Mouse (Mus musculus): Measurements from ENCODE around the gene Rem2. TPM values are rescaled to one million over a fixed set of nuclear protein-coding genes. Genes with fewer than 3 reads are reported as not detected.

Rem2 gene
- polyA plus RNA-seq (2015; fragmentation: Nextera tagmentation; extraction: Ambion mirVana): 6.3 and 6.8 TPM in 2 replicates

- Histone ChIP-seq H3K9me3 (replicated peaks) (no peaks in the 10 kb centered on the region), H3K27ac (no peak within 1 kb of the TSS), H3K4me1 (peaks cover 42% of the 10 kb centered on the region), H3K9ac (peak within 1 kb of the TSS; percentile 59), H3K4me2 (peak within 1 kb of the TSS; percentile 91), H3K36me3 (no peaks in the 10 kb centered on the region), H3K4me3 (replicated peaks) (peak within 1 kb of the TSS; percentile 51), H3K27me3 (peaks cover 34% of the 10 kb centered on the region)
- ATAC-seq (replicated peaks; ENCODE audit: low FRiP score): peak; percentile 74
- WGBS: 6% methylated on average over 23 of the region's 23 CpGs
These were observed at the start of gene Rem2 for GRCm38 (mm10) chr14:54475941-54476844. Gene Rem2, plus strand, starts transcription at chr14:54476100.

GRCm38 (mm10) chr14:54426689-54427398 is 49.1 kb upstream of the Rem2 start, which contains the start of gene Mrpl52:
Gene Mrpl52, plus strand, starts transcription at chr14:54426909.
- Histone ChIP-seq H3K27ac (peak within 1 kb of the TSS; percentile 95), H3K4me1 (peaks cover 42% of the 10 kb centered on the region), H3K9ac (peak within 1 kb of the TSS; percentile 85), H3K4me2 (peak within 1 kb of the TSS; percentile 65), H3K36me3 (peaks cover 21% of the 10 kb centered on the region), H3K9me3 (replicated peaks) (no peaks in the 10 kb centered on the region), H3K4me3 (replicated peaks) (peak within 1 kb of the TSS; percentile 98), H3K27me3 (no peaks in the 10 kb centered on the region)
- WGBS: under 1% methylated on average over 48 of the region's 48 CpGs
- ATAC-seq (replicated peaks; ENCODE audit: low FRiP score): peak; percentile 68

GRCm38 (mm10) chr14:54427696-54428095 is 48.2 kb upstream of the Rem2 start:
- Histone ChIP-seq H3K27me3 (no peaks in the 10 kb centered on the region), H3K9me3 (replicated peaks) (no peaks in the 10 kb centered on the region), H3K9ac (peak overlapping the region; percentile 85; the same call in 1 of the 2 replicates), H3K36me3 (peaks cover 21% of the 10 kb centered on the region), H3K4me3 (replicated peaks) (peak overlapping the region; percentile 98), H3K27ac (peak overlapping the region; percentile 95; the same call in 1 of the 2 replicates), H3K4me1 (peaks cover 48% of the 10 kb centered on the region), H3K4me2 (peak overlapping the region; percentile 65)
- 91% methylated on average over 7 of the region's 7 CpGs for WGBS
- no peak for ATAC-seq (replicated peaks; ENCODE audit: low FRiP score)

GRCm38 (mm10) chr14:54428421-54428820 is 47.5 kb upstream of the Rem2 start:
- H3K9ac ChIP-seq: no peak overlapping the region
- no peaks in the 10 kb centered on the region for H3K9me3 ChIP-seq (replicated peaks)
- H3K27ac ChIP-seq: no peak overlapping the region
- no peak overlapping the region for H3K4me2 ChIP-seq
- peaks cover 54% of the 10 kb centered on the region for H3K4me1 ChIP-seq
- no peak for ATAC-seq (replicated peaks; ENCODE audit: low FRiP score)
- H3K4me3 ChIP-seq (replicated peaks): no peak overlapping the region
- H3K27me3 ChIP-seq: no peaks in the 10 kb centered on the region
- WGBS: 88% methylated on average over 5 of the region's 5 CpGs
- H3K36me3 ChIP-seq: peaks cover 21% of the 10 kb centered on the region

GRCm38 (mm10) chr14:54429332-54430093 is 46.4 kb upstream of the Rem2 start:
- H3K4me2 ChIP-seq: peak overlapping the region; percentile 78
- peaks cover 21% of the 10 kb centered on the region for H3K36me3 ChIP-seq
- ATAC-seq (replicated peaks; ENCODE audit: low FRiP score): no peak
- WGBS: 40% methylated on average over 7 of the region's 7 CpGs
- H3K9ac ChIP-seq: no peak overlapping the region
- H3K4me3 ChIP-seq (replicated peaks): no peak overlapping the region
- no peaks in the 10 kb centered on the region for H3K9me3 ChIP-seq (replicated peaks)
- H3K27ac ChIP-seq: peak overlapping the region; percentile 97
- no peaks in the 10 kb centered on the region for H3K27me3 ChIP-seq
- H3K4me1 ChIP-seq: peaks cover 65% of the 10 kb centered on the region

GRCm38 (mm10) chr14:54430406-54431145 is 45.3 kb upstream of the Rem2 start:
- no peak for ATAC-seq (replicated peaks; ENCODE audit: low FRiP score)
- H3K36me3 ChIP-seq: peaks cover 23% of the 10 kb centered on the region
- peak overlapping the region; percentile 97 for H3K9ac ChIP-seq
- H3K4me2 ChIP-seq: peak overlapping the region; percentile 78
- H3K27ac ChIP-seq: peak overlapping the region; percentile 97
- H3K9me3 ChIP-seq (replicated peaks): no peaks in the 10 kb centered on the region
- 5% methylated on average over 18 of the region's 18 CpGs for whole genome bisulfite sequencing
- H3K27me3 ChIP-seq: no peaks in the 10 kb centered on the region
- H3K4me1 ChIP-seq: peaks cover 70% of the 10 kb centered on the region
- H3K4me3 ChIP-seq (replicated peaks): peak overlapping the region; percentile 83

GRCm38 (mm10) chr14:54431334-54432077 is 44.4 kb upstream of the Rem2 start, which contains the start of gene Mmp14:
Gene Mmp14, plus strand, starts transcription at chr14:54431612.
- Histone ChIP-seq H3K36me3 (peaks cover 33% of the 10 kb centered on the region), H3K4me1 (peaks cover 68% of the 10 kb centered on the region), H3K27me3 (no peaks in the 10 kb centered on the region), H3K27ac (peak within 1 kb of the TSS; percentile 97), H3K9ac (peak within 1 kb of the TSS; percentile 97), H3K4me3 (replicated peaks) (peak within 1 kb of the TSS; percentile 83), H3K4me2 (peak within 1 kb of the TSS; percentile 78), H3K9me3 (replicated peaks) (no peaks in the 10 kb centered on the region)
- under 1% methylated on average over 49 of the region's 49 CpGs for WGBS
- peak; percentile 55 for ATAC-seq (replicated peaks; ENCODE audit: low FRiP score)

- WGBS: 1% methylated on average over 54 of the region's 54 CpGs
- Histone ChIP-seq H3K4me3 (replicated peaks) (peak overlapping the region; percentile 83), H3K27me3 (no peaks in the 10 kb centered on the region), H3K9me3 (replicated peaks) (no peaks in the 10 kb centered on the region), H3K27ac (peak overlapping the region; percentile 97), H3K9ac (peak overlapping the region; percentile 97), H3K4me2 (peak overlapping the region; percentile 78), H3K36me3 (peaks cover 40% of the 10 kb centered on the region), H3K4me1 (peaks cover 68% of the 10 kb centered on the region)
- ATAC-seq (replicated peaks; ENCODE audit: low FRiP score): peak; percentile 40
These were observed 43.6 kb upstream of the Rem2 start for GRCm38 (mm10) chr14:54432078-54432836.

GRCm38 (mm10) chr14:54432837-54433830 is 42.8 kb upstream of the Rem2 start:
- peak overlapping the region; percentile 83 for H3K4me3 ChIP-seq (replicated peaks)
- H3K9ac ChIP-seq: peak overlapping the region; percentile 97
- no peaks in the 10 kb centered on the region for H3K9me3 ChIP-seq (replicated peaks)
- H3K4me2 ChIP-seq: peak overlapping the region; percentile 78
- peaks cover 59% of the 10 kb centered on the region for H3K4me1 ChIP-seq
- ATAC-seq (replicated peaks; ENCODE audit: low FRiP score): 0 out of 2 replicates have a peak, but pooled peaks have one; percentile 5
- peak overlapping the region; percentile 97 for H3K27ac ChIP-seq
- no peaks in the 10 kb centered on the region for H3K27me3 ChIP-seq
- H3K36me3 ChIP-seq: peaks cover 47% of the 10 kb centered on the region
- 17% methylated on average over 17 of the region's 17 CpGs for WGBS

Data from kidney, embryonic 15.5 days (tissue).